Mouse (Mus musculus): ENCODE results near the gene Dazap2.

DNA sequence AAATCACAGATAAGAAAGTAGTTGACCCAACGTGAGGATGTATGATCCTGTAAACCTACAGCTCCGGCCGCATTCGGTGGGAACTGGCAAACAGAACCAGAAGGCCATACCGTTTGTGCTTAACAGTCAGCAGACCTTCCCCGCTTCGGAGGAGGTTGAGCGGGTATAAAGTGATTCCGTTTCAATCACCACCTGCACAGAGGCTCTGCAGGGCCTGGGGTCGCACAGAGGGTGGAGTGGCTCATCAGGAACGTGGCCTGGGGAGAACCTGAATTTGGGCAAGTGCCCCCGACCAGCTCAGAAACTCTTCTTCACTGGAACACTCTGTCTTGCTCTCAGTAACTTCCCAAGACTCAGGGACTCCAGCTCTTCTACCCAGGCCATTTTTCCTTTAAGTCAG is 51.7 kb downstream of the Dazap2 start:
- TF ChIP-seq CTCF (IDR thresholded peaks at IDR 0.05 in 2 of 3, conservative IDR thresholded peaks at IDR 0.05 in 1 of 3; ENCODE audit: control insufficient read depth in 1 of 3, insufficient read depth in 1 of 3, low read depth in 2 of 3, low read length in 3 of 3, poor library complexity in 1 of 3, severe bottlenecking in 1 of 3) (no peak), TCF12 (IDR thresholded peaks at IDR 0.05; ENCODE audit: low read depth, low read length) (no peak), POLR2A (IDR thresholded peaks at IDR 0.05; ENCODE audit: control insufficient read depth in 1 of 2, insufficient read depth in 1 of 2, low read depth in 1 of 2, low read length in 2 of 2, poor library complexity in 1 of 2) (no peak), EP300 (IDR thresholded peaks at IDR 0.05; ENCODE audit: low read depth in 1 of 2, low read length in 2 of 2) (no peak), KAT2A (conservative IDR thresholded peaks at IDR 0.05; ENCODE audit: low read depth, low read length) (no peak)

Data from MEL (cell line).